In the genomic region with DNA sequence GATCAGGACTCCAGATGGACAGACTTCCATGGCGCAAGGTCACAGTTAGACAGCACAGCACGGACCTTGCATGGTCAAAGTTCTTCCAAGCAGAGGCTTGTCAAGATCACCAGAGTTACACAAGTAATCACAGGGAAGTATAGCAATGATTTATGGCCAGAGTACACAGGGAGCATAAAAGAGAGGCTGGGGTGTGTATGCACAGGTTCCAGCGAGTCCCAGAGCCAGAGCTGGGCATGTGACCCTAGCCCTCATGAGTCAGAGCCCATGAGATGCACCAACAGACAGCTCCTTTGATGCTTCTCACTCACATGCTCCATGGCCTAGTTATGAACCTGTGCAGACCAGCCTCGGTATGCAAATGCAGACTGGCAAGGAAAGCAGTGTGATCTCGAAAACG, we compare ENCODE assay signal across 34 mouse cellular contexts. TPM values are rescaled to one million over a fixed set of nuclear protein-coding genes. Genes with fewer than 3 reads are reported as not detected.
DNase-seq lines count a peak whose midpoint lies in the region; ATAC-seq lines count a peak whose summit lies in the region.
"Had no signal": no experiment of that assay in that cellular context is flagged by ENCODE, and none has a peak within 500 bp of the region (broad histone marks: within the 10 kb centered on the region; RNA-seq: fewer than 3 reads in every experiment).

No protein-coding gene starts in this region.

- H3K36me3 ChIP-seq in intestine, embryonic 16.5 days (ENCODE audit: control insufficient read depth, insufficient read depth, low read length): no peaks in the 10 kb centered on the region
- H3K36me3 ChIP-seq in stomach, embryonic 16.5 days (ENCODE audit: control insufficient read depth, insufficient read depth, low read length): no peaks in the 10 kb centered on the region
- no peaks in the 10 kb centered on the region for H3K36me3 ChIP-seq in hindbrain, embryonic 16.5 days (ENCODE audit: control insufficient read depth, insufficient read depth, low read length)
- H3K36me3 ChIP-seq: heart, embryonic 10.5 days; hindbrain, embryonic 15.5 days; limb, embryonic 15.5 days; liver, embryonic 15.5 days; midbrain, embryonic 10.5 days; neural tube, embryonic 13.5 days had no signal

- WGBS in intestine, embryonic 16.5 days: 55% methylated on average over 6 of the region's 6 CpGs
- WGBS in stomach, embryonic 16.5 days: 61% methylated on average over 6 of the region's 6 CpGs
- 94% methylated on average over 6 of the region's 6 CpGs for WGBS in hindbrain, embryonic 16.5 days

- H3K9ac ChIP-seq in intestine, embryonic 16.5 days (ENCODE audit: low read depth, low read length): no peak overlapping the region
- no peak overlapping the region for H3K9ac ChIP-seq in stomach, embryonic 16.5 days (ENCODE audit: low read length)
- no peak overlapping the region for H3K9ac ChIP-seq in hindbrain, embryonic 16.5 days (ENCODE audit: low read depth, low read length)
- H3K9ac ChIP-seq: forebrain, postnatal 0 days; hindbrain, embryonic 15.5 days; limb, embryonic 15.5 days; liver, embryonic 15.5 days; neural tube, embryonic 13.5 days had no signal

- no peaks in the 10 kb centered on the region for H3K9me3 ChIP-seq in intestine, embryonic 16.5 days (ENCODE audit: control insufficient read depth, low read length)
- no peaks in the 10 kb centered on the region for H3K9me3 ChIP-seq in stomach, embryonic 16.5 days (replicated peaks; ENCODE audit: control insufficient read depth, low read length)
- no peaks in the 10 kb centered on the region for H3K9me3 ChIP-seq in hindbrain, embryonic 16.5 days (ENCODE audit: control insufficient read depth, low read length)
- H3K9me3 ChIP-seq: heart, embryonic 10.5 days; hindbrain, embryonic 15.5 days; limb, embryonic 15.5 days; liver, embryonic 15.5 days; midbrain, embryonic 10.5 days; neural tube, embryonic 13.5 days had no signal

- no peak overlapping the region for H3K4me2 ChIP-seq in intestine, embryonic 16.5 days (ENCODE audit: low read depth, low read length)
- no peak overlapping the region for H3K4me2 ChIP-seq in stomach, embryonic 16.5 days (ENCODE audit: low read depth, low read length)
- H3K4me2 ChIP-seq in hindbrain, embryonic 16.5 days (ENCODE audit: low read length): no peak overlapping the region
- H3K4me2 ChIP-seq: hindbrain, embryonic 15.5 days; limb, embryonic 15.5 days; liver, embryonic 15.5 days; neural tube, embryonic 13.5 days had no signal

- H3K27me3 ChIP-seq in intestine, embryonic 16.5 days (replicated peaks; ENCODE audit: control insufficient read depth, insufficient read depth, low read length): no peaks in the 10 kb centered on the region
- H3K27me3 ChIP-seq in stomach, embryonic 16.5 days (ENCODE audit: control insufficient read depth, insufficient read depth, low read length): no peaks in the 10 kb centered on the region
- no peaks in the 10 kb centered on the region for H3K27me3 ChIP-seq in hindbrain, embryonic 16.5 days (replicated peaks; ENCODE audit: control insufficient read depth, insufficient read depth, low read length)
- H3K27me3 ChIP-seq: hindbrain, embryonic 15.5 days; limb, embryonic 15.5 days; liver, embryonic 15.5 days; Patski had no signal

- peak overlapping the region; percentile 89 for H3K27ac ChIP-seq in intestine, embryonic 16.5 days (ENCODE audit: low read length)
- peak overlapping the region; percentile 87 for H3K27ac ChIP-seq in stomach, embryonic 16.5 days (ENCODE audit: low read length)
- H3K27ac ChIP-seq in hindbrain, embryonic 16.5 days (ENCODE audit: low read depth, low read length): no peak overlapping the region
- H3K27ac ChIP-seq: heart, embryonic 10.5 days; hindbrain, embryonic 15.5 days; limb, embryonic 15.5 days; liver, embryonic 15.5 days; midbrain, embryonic 10.5 days; neural tube, embryonic 13.5 days had no signal

- 0 out of 2 replicates have a peak, but pooled peaks cover 8% of the 10 kb centered on the region for H3K4me1 ChIP-seq in intestine, embryonic 16.5 days (ENCODE audit: control insufficient read depth, insufficient read depth, low read length)
- no peaks in the 10 kb centered on the region for H3K4me1 ChIP-seq in stomach, embryonic 16.5 days (ENCODE audit: control insufficient read depth, insufficient read depth, low read length)
- H3K4me1 ChIP-seq in hindbrain, embryonic 16.5 days (ENCODE audit: control insufficient read depth, insufficient read depth, low read depth, low read length): no peaks in the 10 kb centered on the region
- H3K4me1 ChIP-seq: heart, embryonic 10.5 days; hindbrain, embryonic 15.5 days; limb, embryonic 15.5 days; liver, embryonic 15.5 days; midbrain, embryonic 10.5 days; neural tube, embryonic 13.5 days had no signal

- no peak overlapping the region for H3K4me3 ChIP-seq in intestine, embryonic 16.5 days (ENCODE audit: low read length)
- no peak overlapping the region for H3K4me3 ChIP-seq in stomach, embryonic 16.5 days (replicated peaks; ENCODE audit: low read length)
- H3K4me3 ChIP-seq in hindbrain, embryonic 16.5 days (ENCODE audit: low read length): no peak overlapping the region
- H3K4me3 ChIP-seq: heart, embryonic 10.5 days; hindbrain, embryonic 15.5 days; limb, embryonic 15.5 days; liver, embryonic 15.5 days; midbrain, embryonic 10.5 days; myocyte; neural tube, embryonic 13.5 days had no signal

- ATAC-seq in intestine, embryonic 16.5 days: peak; percentile 95
- peak; percentile 93 for ATAC-seq in stomach, embryonic 16.5 days (ENCODE audit: insufficient read depth, low FRiP score)
- no peak for ATAC-seq in hindbrain, embryonic 16.5 days
- ATAC-seq: CD4-positive, CD25-positive, alpha-beta regulatory T cell, adult 4 months; forebrain, postnatal 0 days; midbrain, embryonic 16.5 days; Patski had no signal

- DNase-seq in heart, adult 11 months: peak; percentile 82
- no peak for DNase-seq in heart, adult 9 months (ENCODE audit: low spot score in 2 of 2)
- DNase-seq in Muller cell, postnatal 12 days (ENCODE audit: inconsistent ontology term): peak; percentile 40
- no peak for DNase-seq in embryo, embryonic 9.5 days (ENCODE audit: extremely low spot score)
- DNase-seq: adrenal gland, adult 2 months; cerebellum, adult 11-12 months; cerebellum, postnatal 10 days; forebrain, postnatal 0 days; heart, postnatal 4 days; kidney, adult 2 months; kidney, postnatal 36 days; left cerebral cortex, postnatal 4 days; retina, postnatal 1 day; right cerebral cortex, postnatal 25 days; thymus, adult 2 months had no signal

RNA-seq across cellular contexts. Expression of gene Gpnmb, which starts 8.3 kb away (rescaled TPM):
- 0.12 and 0.15 TPM in 2 replicates for polyA plus RNA-seq in intestine, embryonic 16.5 days (2015; fragmentation: Nextera tagmentation; extraction: Ambion mirVana)
- 0.30 and 0.56 TPM in 2 replicates for polyA plus RNA-seq in stomach, embryonic 16.5 days (2015; fragmentation: Nextera tagmentation; extraction: Ambion mirVana)
- polyA plus RNA-seq in hindbrain, embryonic 16.5 days (2015; fragmentation: Nextera tagmentation; extraction: Ambion mirVana): 0.23 and 0.51 TPM in 2 replicates

RNA-seq across cellular contexts. Expression of gene Svs1, which starts 41.4 kb away (rescaled TPM):
- not detected in 2 replicates for polyA plus RNA-seq in intestine, embryonic 16.5 days (2015; fragmentation: Nextera tagmentation; extraction: Ambion mirVana)
- not detected in 2 replicates for polyA plus RNA-seq in stomach, embryonic 16.5 days (2015; fragmentation: Nextera tagmentation; extraction: Ambion mirVana)
- not detected in 2 replicates for polyA plus RNA-seq in hindbrain, embryonic 16.5 days (2015; fragmentation: Nextera tagmentation; extraction: Ambion mirVana)
- polyA plus RNA-seq: adrenal gland, adult 2 months; CD4-positive, CD25-positive, alpha-beta regulatory T cell, adult 4 months; cortical plate, adult 2 months; embryonic facial prominence, embryonic 11.5 days; forebrain, embryonic 11.5 days; forebrain, postnatal 0 days; heart, embryonic 10.5 days; heart, embryonic 16.5 days; hindbrain, embryonic 15.5 days; limb, embryonic 15.5 days; liver, embryonic 15.5 days; lung, embryonic 16.5 days; midbrain, embryonic 10.5 days; midbrain, embryonic 16.5 days; myocyte; neural tube, embryonic 13.5 days; Patski; spleen, adult 2 months had no signal

RNA-seq across cellular contexts. Expression of gene Malsu1, which starts 45.6 kb away (rescaled TPM):
- polyA plus RNA-seq in intestine, embryonic 16.5 days (2015; fragmentation: Nextera tagmentation; extraction: Ambion mirVana): 69.1 and 74.4 TPM in 2 replicates
- polyA plus RNA-seq in stomach, embryonic 16.5 days (2015; fragmentation: Nextera tagmentation; extraction: Ambion mirVana): 52.6 and 67.5 TPM in 2 replicates
- polyA plus RNA-seq in hindbrain, embryonic 16.5 days (2015; fragmentation: Nextera tagmentation; extraction: Ambion mirVana): 58.3 and 66.8 TPM in 2 replicates

RNA-seq across cellular contexts. Expression of gene Doxl2, which starts 53.3 kb away (rescaled TPM):
- polyA plus RNA-seq in intestine, embryonic 16.5 days (2015; fragmentation: Nextera tagmentation; extraction: Ambion mirVana): not detected in 2 replicates
- not detected in 2 replicates for polyA plus RNA-seq in stomach, embryonic 16.5 days (2015; fragmentation: Nextera tagmentation; extraction: Ambion mirVana)
- not detected in 2 replicates for polyA plus RNA-seq in hindbrain, embryonic 16.5 days (2015; fragmentation: Nextera tagmentation; extraction: Ambion mirVana)
- polyA plus RNA-seq: adrenal gland, adult 2 months; CD4-positive, CD25-positive, alpha-beta regulatory T cell, adult 4 months; cortical plate, adult 2 months; embryonic facial prominence, embryonic 11.5 days; forebrain, embryonic 11.5 days; forebrain, postnatal 0 days; heart, embryonic 10.5 days; heart, embryonic 16.5 days; hindbrain, embryonic 15.5 days; kidney, adult 2 months; limb, embryonic 15.5 days; liver, embryonic 15.5 days; lung, embryonic 16.5 days; midbrain, embryonic 10.5 days; midbrain, embryonic 16.5 days; myocyte; neural tube, embryonic 13.5 days; Patski had no signal

Comparison
In these comparisons a context has a peak if more than half of its experiments do, and no peak if none do; other contexts are left out.
1. DNase-seq: peak in heart, adult 11 months (single experiment) and Muller cell, postnatal 12 days (single experiment); none in heart, adult 9 months (0 of 2) and embryo, embryonic 9.5 days (single experiment).